Mouse (Mus musculus): ENCODE results near the gene Tmub1.
A peak's percentile ranks its signal among the peaks of the same experiment; 100 is the strongest.

Tmub1 gene

DNA sequence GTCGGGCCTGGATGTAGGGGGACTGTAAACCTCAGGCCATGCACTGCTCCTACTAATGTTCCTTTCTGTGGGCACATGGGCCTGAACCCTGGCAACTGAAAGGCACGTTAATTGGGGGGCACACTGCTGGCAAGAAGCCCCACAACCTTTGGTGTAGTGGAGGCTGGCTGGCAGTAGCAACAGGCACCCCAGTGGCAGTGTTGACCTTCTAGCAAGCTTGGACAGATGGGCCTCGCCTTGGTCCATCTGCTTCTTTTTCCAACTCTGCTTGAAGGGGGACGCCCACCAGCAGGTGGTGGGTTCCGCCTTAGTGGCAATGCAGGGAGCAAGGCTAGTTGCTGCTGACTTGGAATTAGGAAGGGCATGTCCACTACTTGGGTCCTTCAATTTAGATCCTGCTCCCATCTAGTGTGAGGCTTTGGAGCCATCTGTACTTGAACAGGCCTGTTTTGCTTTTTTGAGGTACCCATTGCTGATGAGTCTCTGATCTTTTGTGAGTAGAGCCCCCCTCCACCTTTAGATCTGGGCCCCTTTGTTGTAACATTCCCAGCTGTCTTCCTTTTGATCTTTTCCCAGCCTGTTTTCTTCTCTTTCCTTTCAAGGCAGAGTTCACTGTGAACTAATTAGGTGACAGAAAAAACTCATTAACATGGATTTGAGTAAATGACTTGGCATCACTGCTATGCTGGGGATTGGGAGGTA is 5.8 kb upstream of the Tmub1 start:
- DNase-seq, result no peak

- DNase-seq, result peak; percentile 45 to 54
Observed at GRCm38 (mm10) chr5:24452691-24453233, 5.1 kb upstream of the Tmub1 start.

GRCm38 (mm10) chr5:24452030-24452690 is 4.5 kb upstream of the Tmub1 start, which contains the start of gene Agap3:
TSS of gene Agap3 (plus strand) at chr5:24452177.
- peak in 1 of 2 experiments; percentile 54 for DNase-seq

GRCm38 (mm10) chr5:24451264-24452029 is 3.8 kb upstream of the Tmub1 start:
- peak; percentile 90 to 95 for DNase-seq

GRCm38 (mm10) chr5:24446630-24447029 is 1.0 kb downstream of the Tmub1 start:
- no peak for DNase-seq

DNA sequence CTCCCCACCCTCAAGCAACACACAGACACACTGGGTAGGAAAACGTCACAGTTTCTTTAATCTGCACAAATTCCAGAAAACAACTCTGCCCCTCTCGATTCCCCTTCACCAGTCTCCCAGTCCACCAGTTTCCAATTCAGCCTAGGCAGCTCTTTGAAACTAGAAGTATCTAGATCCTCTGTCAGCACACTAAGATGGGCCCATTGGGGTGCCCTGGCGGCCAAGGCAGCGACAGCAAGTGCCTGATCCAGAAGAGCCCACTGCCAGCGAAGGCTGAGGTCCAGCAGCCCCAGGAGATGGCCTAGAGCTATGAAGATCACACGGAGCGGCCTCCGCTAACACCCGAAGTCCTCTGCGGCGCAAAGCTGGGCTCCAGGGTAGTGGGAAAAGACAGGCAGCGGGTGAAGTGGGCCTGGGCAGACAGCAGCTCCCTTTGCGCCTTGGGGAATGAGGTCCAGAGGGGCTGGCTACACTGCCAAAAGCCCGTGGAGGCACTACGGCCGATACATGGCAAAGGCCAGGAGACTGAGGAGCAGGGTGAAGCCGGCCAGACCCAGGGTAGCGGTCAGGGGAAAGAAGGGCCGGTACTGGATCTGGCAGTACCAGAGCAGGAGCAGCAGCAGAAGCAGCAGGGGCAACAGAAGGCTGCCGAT is 2.1 kb downstream of the Tmub1 start:
- DNase-seq, result no peak

DNA sequence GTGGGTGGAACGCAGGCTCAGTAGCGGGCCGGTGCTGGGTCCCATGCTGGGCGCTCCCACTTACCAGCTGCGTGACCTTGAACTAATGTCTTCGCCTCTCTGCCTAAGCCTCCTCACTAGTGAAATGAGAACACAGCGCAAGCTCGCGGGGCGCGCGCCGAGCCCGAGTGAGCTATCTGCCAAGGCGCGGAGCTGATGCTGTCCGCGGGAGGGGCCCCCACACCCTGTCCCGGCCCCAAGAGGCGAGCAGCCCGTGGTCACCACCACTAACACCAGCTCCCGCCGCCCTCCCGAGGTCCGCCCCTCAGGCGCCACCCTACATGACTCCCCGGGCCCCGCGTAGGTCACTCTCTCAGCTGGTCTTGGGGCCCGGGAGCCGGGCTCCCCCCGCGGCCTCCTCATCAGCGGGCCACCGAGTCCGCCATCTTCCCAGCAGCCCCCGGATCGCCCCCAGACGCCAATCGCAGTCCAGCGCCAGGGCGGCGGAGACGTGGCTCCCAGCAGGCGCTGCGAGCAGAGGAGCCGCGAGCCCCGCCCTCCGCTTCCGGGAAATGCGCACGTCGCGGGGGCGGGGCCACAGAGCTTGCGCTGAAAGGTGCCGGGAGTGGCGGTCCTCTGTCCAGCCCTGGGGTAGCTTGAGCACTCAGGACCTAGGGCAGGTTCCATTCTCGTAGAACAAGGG is 2.8 kb downstream of the Tmub1 start, which contains the start of gene Fastk:
TSS of gene Fastk (minus strand) at position 542 of the 682 bp plus-strand sequence.
- peak; percentile 94 to 96 for DNase-seq

- no peak for DNase-seq
Observed at GRCm38 (mm10) chr5:24443927-24444326, 3.7 kb downstream of the Tmub1 start.

- no peak for DNase-seq
Observed at GRCm38 (mm10) chr5:24443204-24443603, 4.5 kb downstream of the Tmub1 start.

GRCm38 (mm10) chr5:24442029-24442428 is 5.6 kb downstream of the Tmub1 start:
- DNase-seq, result no peak

DNA sequence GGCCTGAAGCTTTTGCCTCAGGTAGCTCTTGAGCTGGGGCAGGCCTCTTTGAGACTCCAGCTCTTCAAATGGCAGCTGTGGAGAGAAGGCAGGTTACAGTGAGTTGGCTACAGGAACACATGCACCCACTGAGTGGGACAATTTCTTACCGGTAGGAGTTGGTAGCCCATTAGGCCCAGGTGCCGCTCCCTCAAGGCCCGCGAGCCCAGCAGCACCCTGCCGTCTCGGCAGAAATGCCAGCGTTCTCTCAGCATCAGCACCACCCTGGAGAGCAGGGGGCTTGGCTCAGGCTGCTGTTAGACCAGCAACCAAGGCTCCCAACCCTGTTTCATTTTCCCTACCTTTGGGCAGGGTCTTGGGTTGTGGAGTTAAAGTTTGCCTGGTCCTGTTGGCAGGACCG is 6.5 kb downstream of the Tmub1 start:
- no peak for DNase-seq

DNA sequence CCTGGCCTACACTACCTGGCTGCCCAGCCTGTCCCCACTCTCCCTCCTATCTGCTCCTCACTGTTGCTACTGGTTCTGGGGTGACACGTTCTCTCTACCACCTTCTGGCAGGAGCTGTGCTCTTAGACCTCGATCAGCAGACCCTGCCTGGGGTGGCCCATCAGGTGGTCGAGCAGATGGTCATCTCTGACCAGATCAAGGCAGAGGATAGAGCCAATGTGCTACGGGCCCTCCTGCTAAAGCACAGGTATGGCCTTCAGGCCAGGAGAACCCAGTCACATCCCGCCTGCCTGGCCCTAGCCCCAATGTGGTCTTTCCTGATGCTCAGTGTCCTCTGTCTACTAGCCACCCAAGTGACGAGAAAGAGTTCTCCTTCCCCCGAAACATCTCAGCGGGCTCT is 13.7 kb downstream of the Tmub1 start:
- DNase-seq, result no peak

- no peak for DNase-seq
Observed at GRCm38 (mm10) chr5:24428596-24428995, 19.1 kb downstream of the Tmub1 start.

DNA sequence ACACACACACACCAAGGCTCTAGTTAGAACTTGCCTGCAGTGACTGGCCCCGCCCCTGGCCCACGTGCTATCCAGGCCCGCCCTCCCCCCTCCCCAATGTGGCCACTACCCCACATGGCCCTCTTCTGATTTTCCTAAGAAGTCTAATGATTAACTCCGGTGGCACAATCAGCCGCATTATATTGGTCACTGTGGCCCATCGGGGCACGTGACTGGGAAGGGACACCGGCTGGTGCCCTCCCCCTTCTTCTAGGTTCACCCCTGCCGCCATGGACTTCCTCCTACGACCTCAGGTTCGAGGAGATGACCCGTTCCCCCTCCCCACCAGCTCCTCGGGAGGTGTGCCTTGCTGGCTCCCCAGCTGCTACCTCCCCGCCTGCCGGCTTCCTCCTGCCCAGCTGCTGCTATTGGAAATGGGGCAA is 19.7 kb downstream of the Tmub1 start:
- DNase-seq, result peak; percentile 58 to 79

DNA sequence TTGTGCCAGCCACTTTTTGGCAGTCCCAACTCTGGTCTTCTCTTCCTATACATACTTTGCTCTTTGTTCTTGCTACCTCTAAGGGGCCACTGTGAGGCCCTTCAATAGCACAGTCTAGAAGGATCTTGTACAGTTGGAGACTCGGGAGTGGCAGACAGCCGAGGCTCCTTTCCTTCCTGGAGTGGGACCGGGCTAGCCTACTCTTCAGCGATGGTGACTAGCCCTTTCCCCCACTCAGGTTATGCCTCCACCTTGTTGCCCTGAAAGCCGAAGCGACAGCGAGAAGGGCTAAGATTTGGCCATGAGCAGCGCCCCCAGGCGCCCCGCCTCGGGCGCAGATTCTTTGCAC is 20.4 kb downstream of the Tmub1 start:
- DNase-seq, result no peak

DNA sequence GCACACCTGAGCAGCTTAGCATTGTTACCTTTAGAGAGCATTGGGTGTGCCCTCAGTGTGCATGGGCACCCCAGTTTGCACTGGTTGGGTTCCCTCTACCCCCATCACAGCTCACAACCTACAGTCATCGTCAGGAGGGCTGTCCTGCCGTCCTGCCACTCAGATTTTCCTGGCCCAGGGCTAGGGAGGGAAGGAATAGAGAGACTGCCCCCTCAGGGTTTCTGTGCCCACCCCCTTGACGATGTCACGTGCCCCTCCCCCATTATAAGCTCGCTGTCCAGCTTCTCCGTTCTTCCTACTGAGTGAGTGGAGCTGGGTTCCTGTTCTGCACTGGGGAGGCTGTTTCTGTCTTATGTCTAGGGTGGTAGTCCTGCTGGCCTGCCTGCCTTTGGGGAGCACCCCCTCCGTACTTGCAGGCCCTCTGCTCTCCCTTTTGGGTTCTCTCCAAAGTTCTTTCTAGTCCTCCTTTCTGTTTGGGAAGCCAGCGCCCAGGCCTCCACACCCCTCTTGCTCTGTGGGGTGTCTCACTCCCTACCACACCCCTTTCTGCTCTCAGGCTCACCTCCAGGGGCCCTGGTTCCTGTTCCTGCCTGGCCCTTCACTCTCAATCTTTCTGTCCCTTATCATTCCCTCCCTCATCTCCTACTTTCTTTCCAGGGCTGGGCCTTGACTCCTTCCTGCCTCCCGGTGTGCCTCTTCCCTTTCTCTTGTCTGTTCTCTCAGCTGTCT is 20.9 kb downstream of the Tmub1 start:
- peak in 1 of 2 experiments; percentile 13 for DNase-seq

GRCm38 (mm10) chr5:24426037-24426432 is 21.6 kb downstream of the Tmub1 start:
- peak; percentile 19 to 47 for DNase-seq

DNA sequence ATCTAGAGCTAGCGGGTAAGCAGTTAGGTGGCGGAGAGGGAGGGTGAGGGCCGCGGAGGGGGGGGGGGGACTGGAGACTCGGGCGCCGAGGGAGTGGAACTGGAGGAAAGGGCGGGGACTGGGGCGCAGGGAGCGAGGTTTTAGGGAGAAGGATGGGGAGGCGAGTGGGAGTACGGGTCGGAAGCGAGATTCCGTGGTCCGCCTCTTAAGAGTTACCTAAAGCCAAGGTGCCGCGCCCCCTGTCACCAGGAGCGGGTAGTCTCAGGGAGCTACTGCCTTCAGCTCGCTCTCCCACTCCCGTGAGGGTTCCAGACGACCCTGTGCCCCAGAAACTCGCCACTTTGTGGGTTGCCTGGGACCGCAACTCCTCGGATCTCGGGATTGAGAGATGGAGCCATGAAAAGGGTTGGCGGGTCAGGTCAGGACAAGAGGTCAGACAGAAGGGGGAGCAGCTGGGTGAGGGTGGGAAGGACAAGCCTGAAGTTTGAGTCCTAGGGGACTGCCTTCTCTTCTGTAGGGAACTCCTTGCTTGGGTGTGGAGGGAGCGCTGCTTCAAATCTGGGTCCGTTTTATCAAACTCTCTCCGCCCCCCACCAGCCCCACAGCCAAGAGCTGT is 22.1 kb downstream of the Tmub1 start:
- no peak for DNase-seq

DNA sequence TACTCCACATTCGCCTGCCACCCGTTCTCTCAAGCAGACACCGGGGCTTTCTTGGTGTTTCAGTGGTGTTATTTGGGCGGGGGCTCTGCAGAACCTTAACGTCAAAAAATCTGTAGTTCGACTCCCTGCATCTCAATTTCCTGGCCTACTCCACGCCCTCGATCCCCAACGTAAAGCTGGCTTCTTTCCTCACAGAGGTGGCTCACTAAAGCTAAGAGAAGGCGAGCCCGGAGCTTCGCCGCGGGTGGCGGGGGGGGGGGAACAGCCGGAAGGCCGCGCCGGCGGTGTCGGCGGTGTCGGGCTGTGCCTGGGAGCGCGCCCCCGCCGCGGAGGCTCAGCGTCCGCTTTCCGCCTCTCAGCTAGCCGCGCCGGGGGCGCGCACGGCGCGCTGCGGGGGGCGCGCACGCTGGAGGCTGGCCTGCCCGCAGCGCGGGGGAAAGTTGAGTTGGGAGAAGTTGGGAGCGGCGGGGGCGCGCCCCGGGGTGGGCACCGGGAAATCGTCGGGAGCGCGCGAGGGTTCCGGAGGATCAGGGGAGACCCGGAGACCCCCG is 22.7 kb downstream of the Tmub1 start:
- peak; percentile 91 to 95 for DNase-seq

DNA sequence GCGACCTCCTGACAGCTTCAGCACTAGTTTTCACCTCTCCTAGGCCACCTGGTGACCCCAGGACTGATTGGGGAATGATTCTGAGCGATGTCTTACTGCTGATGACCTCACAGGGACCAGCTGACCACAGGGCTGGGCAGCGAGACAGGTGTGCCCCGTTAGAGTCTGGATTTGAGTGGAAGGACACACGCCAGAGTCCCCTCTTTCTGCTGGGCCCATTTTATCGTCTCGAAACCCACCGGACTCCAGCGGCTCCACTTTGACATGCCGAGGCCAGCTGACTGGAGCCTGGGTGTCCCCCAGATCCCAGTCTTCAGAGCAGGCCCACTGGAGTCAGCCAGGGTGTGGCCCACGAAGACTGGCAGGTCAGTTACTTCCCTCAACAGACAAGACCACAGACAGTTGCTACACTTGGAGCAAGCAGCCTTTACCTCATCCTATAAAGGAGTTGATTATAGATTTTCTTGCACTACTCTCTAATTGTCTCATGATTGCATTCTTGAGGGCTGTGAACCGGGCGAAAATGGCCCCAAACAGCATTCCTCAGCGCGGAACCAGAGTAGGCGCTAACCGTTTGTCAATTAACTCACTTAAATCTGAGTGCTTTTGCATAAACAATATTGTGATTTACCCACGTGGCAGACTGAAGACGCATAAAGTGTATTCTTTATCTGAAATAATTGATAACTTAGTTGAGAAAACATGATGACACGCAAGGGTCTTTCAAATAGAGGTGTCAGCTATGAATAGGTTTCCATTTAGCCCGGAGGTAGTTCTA is 23.5 kb downstream of the Tmub1 start:
- DNase-seq, result no peak
